Mouse (Mus musculus): Measurements from ENCODE around the gene Fars2.

Gene Fars2

GRCm38 (mm10) chr13:36117143-36118014, at the start of gene Fars2, which contains the start of gene Lyrm4:
Gene Fars2, plus strand, starts transcription at chr13:36117412.
Gene Lyrm4, minus strand, starts transcription at chr13:36117526.
- peak; percentile 98 for DNase-seq (ENCODE audit: low read depth)

DNA sequence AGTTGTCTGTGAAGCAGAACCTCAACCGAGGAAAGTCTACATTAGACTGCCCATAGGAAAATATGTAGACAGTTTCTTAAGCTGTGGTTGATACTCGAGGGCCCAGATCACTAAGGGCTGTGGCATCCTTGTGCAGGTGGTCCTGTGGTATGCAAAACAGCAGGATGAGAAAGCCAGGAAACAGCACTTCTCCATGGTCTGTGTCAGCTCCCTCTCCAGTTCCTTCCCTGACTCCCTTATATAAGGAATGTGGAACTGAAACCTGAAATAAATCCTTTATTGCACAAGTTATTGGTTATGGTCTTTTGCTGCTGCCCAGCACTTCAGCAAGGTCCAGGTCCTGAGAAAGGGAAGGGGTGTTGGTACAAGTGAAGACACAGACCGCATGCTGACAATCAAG, 42.7 kb upstream of the Fars2 start:
- DNase-seq (ENCODE audit: low read depth) = no peak

DNA sequence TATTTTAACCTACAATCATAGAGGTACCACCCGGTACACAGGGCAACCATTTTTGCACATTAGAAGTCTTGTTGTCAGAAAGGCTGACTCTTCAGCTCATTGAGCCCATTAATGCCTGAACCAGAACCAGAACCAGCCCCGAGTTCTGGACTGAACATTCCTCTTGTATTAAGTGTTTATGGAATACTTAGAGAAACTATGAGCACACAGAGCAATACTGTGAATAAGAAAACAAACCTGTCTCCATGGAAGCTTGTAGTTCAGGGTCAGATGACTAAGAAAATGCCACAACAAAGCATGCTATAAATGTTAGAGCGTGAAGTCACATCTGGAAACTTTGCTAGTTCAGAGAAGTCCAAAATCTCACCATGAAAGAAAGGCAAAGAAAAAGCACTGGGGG, 35.6 kb upstream of the Fars2 start:
- no peak for DNase-seq (ENCODE audit: low read depth)

GRCm38 (mm10) chr13:36084701-36085100, 32.5 kb upstream of the Fars2 start:
- no peak for DNase-seq (ENCODE audit: low read depth)

GRCm38 (mm10) chr13:36085971-36086370, 31.2 kb upstream of the Fars2 start:
- DNase-seq (ENCODE audit: low read depth) = no peak

DNA sequence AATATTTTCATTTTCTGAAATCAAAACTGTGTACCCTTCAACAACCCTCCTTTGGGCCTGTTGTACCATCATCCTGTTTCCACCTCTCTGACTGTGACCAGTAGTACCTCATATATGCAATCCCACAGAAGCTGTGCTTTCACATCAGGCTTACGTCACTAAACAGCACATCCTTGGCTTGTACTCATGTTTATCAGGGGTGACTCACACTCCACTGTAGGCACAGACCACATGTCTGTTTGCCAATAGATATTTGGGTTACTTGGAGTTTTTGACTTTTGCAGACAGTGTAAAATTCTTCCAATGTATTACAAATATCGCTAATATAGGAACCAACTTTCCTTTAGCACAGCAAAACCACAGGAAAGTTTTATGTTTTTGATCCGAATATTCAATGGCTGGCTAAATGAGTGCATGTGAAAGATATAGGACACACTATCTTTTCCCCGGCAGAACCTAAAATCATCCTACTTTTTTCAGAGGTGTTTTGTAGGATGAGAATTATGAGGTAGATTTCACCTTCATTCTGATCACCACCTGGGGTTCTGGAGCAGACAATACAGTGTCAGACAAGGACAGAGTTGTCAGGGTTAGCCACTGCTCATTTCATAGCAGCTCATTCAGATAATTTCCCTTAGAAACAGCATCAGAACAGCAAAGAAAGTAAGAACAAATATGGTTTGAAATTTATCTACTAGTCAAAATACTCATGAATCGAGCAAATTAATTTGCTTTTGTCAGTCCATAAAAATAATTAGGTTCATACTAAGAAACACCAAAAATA, 30.4 kb upstream of the Fars2 start:
- no peak for DNase-seq (ENCODE audit: low read depth)

- DNase-seq (ENCODE audit: low read depth) = no peak
These were observed 29.8 kb upstream of the Fars2 start for GRCm38 (mm10) chr13:36087427-36087826.

DNA sequence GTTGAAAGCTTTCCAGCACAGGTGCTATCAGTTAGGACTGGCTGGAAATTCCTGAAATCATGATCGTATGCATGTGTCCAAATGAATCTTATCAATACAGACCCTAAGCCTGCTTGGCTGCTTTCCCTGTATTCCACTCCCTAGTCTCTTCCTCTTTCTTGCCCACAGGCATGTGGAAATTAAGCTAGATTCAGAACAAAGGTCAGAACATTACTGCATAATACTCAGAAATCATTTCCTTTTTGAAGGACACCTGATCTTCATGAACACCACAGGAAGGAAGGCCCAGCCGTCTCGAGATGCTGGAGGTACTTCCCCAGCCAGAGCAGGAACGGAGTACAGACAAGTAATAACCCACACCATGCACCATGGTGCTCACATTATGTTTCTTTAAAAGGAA, 29.0 kb upstream of the Fars2 start:
- DNase-seq (ENCODE audit: low read depth) = peak; percentile 35

DNA sequence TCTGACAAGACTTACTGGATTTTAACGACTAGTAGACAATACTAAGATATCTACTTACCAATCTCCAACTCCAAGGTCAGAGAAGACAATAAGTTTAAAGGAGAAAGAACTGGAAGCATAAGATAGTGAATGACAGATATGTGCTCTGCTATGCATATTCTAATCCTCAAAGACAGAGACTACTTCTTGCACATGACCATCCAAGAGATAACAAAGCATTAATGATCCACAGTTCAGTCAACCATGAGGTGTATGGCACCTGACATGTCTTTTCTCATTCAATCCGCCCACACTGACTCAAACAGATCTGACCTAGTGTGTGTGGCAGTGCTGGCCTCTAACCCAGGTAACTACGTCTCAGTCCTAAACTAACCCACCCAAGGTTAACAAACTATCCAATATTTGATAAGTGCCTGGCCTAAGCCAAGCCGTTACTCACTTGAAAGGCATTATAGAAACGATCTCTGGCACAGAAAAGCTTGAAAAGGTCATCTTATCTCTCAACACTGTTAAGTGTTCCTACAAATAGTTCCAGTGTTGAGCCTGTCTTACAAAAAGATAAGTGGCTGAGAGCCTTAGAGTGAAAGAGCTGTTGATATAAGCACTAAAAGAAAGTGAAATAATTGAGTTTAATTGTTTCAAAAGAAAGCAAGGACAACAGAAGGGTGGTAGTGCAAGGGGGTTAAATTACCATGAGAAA, 20.4 kb upstream of the Fars2 start:
- no peak for DNase-seq (ENCODE audit: low read depth)

DNA sequence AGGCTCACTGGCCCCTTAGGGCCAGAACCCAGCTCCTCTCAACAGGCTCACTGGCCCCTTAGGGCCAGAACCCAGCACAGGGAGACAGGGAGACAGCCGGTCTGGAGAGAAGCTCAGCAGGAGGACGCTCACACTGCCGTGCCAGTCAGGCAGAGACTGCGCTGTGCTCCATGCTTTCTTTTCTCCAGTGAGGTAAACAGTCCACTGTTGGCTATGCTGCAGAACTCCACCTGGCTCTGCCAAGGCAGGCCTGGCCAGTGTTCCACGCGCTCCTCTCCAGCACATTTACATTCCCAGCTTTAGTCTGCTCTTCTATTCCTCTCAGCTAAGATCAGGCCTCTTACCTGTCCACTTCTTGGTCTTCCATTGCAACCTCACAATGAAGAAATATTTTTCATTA, 11.6 kb upstream of the Fars2 start:
- no peak for DNase-seq (ENCODE audit: low read depth)

- DNase-seq (ENCODE audit: low read depth) = no peak
These were observed 8.7 kb upstream of the Fars2 start for GRCm38 (mm10) chr13:36108528-36108927.

GRCm38 (mm10) chr13:36111331-36111730, 5.9 kb upstream of the Fars2 start:
- no peak for DNase-seq (ENCODE audit: low read depth)

DNA sequence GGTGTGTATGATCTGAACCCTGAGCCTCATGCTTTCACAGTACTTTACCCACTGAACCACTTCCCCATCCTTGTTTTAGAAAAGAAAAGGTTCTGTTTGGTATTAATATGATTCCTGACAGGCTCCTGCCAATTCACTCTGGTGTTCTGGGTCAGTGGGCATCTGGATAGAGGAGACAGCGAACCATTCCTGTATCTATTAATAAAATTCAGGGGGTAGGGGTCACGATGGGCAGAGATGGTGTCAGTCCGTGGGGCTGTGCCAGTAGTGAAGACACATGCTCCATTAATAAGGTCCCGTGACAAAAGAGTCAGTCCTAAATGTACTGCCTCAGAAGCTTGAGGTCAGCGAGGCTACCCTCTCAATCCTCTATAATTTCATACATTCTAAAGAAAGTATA, 4.0 kb upstream of the Fars2 start:
- DNase-seq (ENCODE audit: low read depth) = no peak

DNA sequence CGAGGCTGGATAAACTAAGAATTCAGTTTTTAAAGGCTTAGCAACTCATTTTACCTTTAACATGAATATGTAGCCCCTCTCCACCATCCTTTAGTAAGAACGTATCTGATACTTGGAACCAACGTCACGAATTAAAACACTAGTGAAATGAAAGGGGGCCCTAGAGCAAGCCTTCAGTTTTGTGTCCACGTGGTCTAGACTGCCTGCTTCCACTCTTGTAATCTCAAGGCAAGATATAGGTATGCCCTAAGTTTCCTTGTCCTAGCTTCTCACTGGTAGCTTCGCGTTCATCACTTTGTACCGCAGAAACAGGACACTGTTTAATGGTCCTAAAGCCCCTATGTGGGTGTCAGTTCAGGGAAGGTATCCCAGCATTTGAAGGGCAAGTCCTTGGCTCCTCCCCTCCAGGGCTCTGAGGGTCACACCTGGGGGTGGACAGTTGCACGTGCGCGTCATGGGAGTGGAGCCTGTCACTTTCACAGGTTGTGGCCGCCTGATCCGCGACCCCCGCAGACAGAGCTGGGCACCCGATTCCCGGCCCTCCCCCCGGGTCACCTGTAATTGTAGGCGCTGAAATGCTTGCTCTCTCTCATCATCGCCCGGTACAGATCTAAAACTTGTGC, 581 bp upstream of the Fars2 start:
- DNase-seq (ENCODE audit: low read depth) = peak; percentile 62

DNA sequence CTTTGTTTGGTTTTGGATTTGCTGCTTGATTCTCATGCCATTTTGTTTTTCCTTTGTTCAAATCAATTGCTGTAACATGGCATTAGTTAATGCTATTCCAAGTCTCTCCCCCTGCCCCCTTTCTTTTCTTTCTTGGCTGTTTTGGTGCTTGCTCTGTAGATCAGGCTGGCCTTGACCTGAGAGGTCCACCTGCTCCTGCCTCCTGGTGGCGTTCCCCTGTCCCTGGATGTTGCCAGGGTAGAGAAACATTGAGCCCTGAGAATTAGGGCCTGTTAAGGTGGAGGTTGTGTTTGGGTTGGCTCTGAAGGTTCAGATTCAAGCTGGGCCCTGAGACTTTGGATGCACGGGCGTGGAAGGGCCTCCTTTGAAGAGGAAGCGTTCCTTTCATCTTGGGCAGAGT, 2.5 kb downstream of the Fars2 start:
- no peak for DNase-seq (ENCODE audit: low read depth)

DNA sequence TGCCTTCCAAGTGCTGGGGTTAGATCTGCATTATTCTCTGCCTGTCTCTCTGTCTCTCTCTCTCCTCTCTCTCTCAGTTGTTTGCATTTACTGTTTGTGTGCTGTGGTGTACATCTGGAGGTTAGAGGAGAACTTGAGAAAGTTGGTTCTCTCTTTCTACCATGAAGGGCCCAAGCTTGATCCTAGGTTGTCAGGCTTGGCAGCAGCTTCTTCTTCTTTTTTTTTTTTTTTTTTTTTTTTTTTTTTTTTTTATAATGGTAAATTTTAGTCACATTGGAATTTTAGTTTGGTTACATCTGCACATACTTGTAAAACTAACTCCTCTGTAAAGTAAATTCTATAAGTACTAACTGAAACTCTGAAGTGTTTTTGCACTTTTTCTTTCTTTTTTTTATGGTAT, 3.4 kb downstream of the Fars2 start:
- DNase-seq (ENCODE audit: low read depth) = no peak

DNA sequence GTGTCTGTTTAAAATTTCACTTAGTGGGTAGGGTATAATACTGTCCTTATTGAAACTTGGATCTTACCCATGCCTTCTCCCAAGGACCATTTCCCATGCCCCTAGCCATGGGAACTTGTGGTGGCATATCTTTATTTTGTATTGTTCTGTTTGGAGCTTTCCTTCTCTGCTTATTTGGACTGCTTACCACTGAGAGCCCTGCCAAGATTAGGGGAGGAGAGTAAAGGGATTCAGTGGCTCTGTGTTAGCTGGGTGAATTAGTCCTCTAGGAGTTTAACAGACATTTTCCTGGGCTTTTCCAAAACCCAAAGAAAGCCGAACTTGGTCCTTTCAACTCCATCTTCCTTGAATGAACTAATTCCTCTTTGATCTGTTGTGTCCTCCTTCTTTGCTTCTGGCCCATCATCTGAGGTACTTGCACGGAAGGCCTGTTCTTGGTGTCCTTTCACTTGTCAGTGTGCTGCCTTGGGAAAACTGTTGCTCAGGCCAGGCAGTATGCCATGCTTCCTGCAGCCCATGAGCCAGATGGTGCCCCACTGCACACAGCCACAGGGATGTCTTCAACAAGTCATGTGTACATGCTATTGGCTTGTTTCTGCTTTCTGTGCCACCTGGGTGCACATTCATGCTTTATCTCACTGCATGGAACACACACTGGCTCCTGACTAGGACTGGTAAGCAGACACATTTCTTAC, 12.3 kb downstream of the Fars2 start:
- DNase-seq (ENCODE audit: low read depth) = no peak

- no peak for DNase-seq (ENCODE audit: low read depth)
These were observed 14.2 kb downstream of the Fars2 start for GRCm38 (mm10) chr13:36131401-36131800.

- no peak for DNase-seq (ENCODE audit: low read depth)
These were observed 14.9 kb downstream of the Fars2 start for GRCm38 (mm10) chr13:36131992-36132649.

DNA sequence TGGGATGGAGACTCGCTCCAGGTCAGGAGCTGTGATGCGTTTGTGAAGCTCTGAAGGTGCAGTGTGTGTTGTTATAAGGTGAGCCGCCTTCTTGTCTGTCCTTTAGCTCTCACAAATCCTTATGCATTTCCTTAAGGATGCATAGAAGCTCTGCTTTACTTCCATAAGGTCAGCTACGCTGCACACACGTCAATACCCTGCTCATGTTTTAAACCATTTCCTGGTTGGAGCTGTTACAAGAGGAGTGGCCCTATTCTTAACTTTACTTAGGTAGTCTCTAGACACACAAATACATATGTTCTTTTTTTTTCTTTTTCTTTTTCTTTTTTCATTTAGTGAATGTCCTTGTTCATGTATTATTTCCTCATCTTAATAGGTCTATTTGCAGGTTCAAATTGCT, 22.5 kb downstream of the Fars2 start:
- no peak for DNase-seq (ENCODE audit: low read depth)
